Comparison of ENCODE assay signal across 9 mouse cellular contexts in genomic region chr11:98745932-98746853, GRCm38 (mm10). TPM values are rescaled to one million over a fixed set of nuclear protein-coding genes. Genes with fewer than 3 reads are reported as not detected.
DNase-seq lines count a peak whose midpoint lies in the region; ATAC-seq and TF ChIP-seq lines count a peak whose summit lies in the region.
"Had no signal": no experiment of that assay in that cellular context is flagged by ENCODE, and none has a peak within 500 bp of the region (broad histone marks: within the 10 kb centered on the region; RNA-seq: fewer than 3 reads in every experiment).

No protein-coding gene starts in this region.

- H3K9me3 ChIP-seq in lung, embryonic 14.5 days (ENCODE audit: low read depth, low read length) = no peaks in the 10 kb centered on the region
- no peaks in the 10 kb centered on the region for H3K9me3 ChIP-seq in forebrain, embryonic 14.5 days (replicated peaks; ENCODE audit: control insufficient read depth, low read length)

- 44% methylated on average over 12 of the region's 12 CpGs for WGBS in lung, embryonic 14.5 days
- 55% methylated on average over 12 of the region's 12 CpGs for WGBS in forebrain, embryonic 14.5 days

- 0 out of 2 replicates have a peak overlapping the region, but pooled peaks have one; percentile 14 for H3K9ac ChIP-seq in lung, embryonic 14.5 days
- peak overlapping the region; percentile 54 for H3K9ac ChIP-seq in forebrain, embryonic 14.5 days (ENCODE audit: low read length)

- no peak overlapping the region for H3K4me3 ChIP-seq in lung, embryonic 14.5 days (ENCODE audit: low read depth, low read length)
- peak overlapping the region; percentile 20; the same call in 1 of the 2 replicates for H3K4me3 ChIP-seq in forebrain, embryonic 14.5 days (ENCODE audit: low read depth, low read length)

- no peak for ATAC-seq in lung, embryonic 14.5 days (ENCODE audit: insufficient read depth)
- ATAC-seq in forebrain, embryonic 14.5 days = no peak

- H3K36me3 ChIP-seq in lung, embryonic 14.5 days (ENCODE audit: insufficient read depth) = no peaks in the 10 kb centered on the region
- no peaks in the 10 kb centered on the region for H3K36me3 ChIP-seq in forebrain, embryonic 14.5 days (ENCODE audit: control insufficient read depth, insufficient read depth, low read length)

- peak overlapping the region; percentile 78; the same call in 1 of the 2 replicates for H3K27ac ChIP-seq in lung, embryonic 14.5 days (ENCODE audit: low read depth)
- H3K27ac ChIP-seq in forebrain, embryonic 14.5 days (ENCODE audit: low read depth, low read length) = peak overlapping the region; percentile 94

- peaks cover 78% of the 10 kb centered on the region for H3K4me1 ChIP-seq in lung, embryonic 14.5 days (ENCODE audit: insufficient read depth)
- peaks cover 80% of the 10 kb centered on the region for H3K4me1 ChIP-seq in forebrain, embryonic 14.5 days (ENCODE audit: control insufficient read depth, insufficient read depth, low read length)

- H3K27me3 ChIP-seq in lung, embryonic 14.5 days (ENCODE audit: insufficient read depth, low read length) = no peaks in the 10 kb centered on the region
- H3K27me3 ChIP-seq in forebrain, embryonic 14.5 days (replicated peaks; ENCODE audit: control insufficient read depth, insufficient read depth, low read length) = no peaks in the 10 kb centered on the region

- no peak for TF ChIP-seq CTCF in lung, embryonic 14.5 days (IDR thresholded peaks at IDR 0.05; ENCODE audit: low read depth)

- H3K4me2 ChIP-seq in lung, embryonic 14.5 days = peak overlapping the region; percentile 58
- peak overlapping the region; percentile 84 for H3K4me2 ChIP-seq in forebrain, embryonic 14.5 days (ENCODE audit: low read length)

- no peak for DNase-seq in lung, embryonic 14.5 days
- no peak for DNase-seq in lung, postnatal 4 days
- no peak for DNase-seq in forebrain, embryonic 14.5 days (ENCODE audit: low spot score)
- peak; percentile 41 for DNase-seq in kidney, postnatal 10 days
- peak; percentile 42 for DNase-seq in skeletal muscle tissue, adult 2 months (ENCODE audit: low read depth, low spot score)
- no peak for DNase-seq in right cerebral cortex, postnatal 25 days
- no peak for DNase-seq in thymus, postnatal 4 days
- no peak for DNase-seq in right cerebral cortex, adult 18-20 months

RNA-seq across cellular contexts. Expression of gene Thra, which starts 5.8 kb away (rescaled TPM):
- polyA plus RNA-seq in lung, embryonic 14.5 days (2014; fragmentation: Nextera tagmentation; extraction: Ambion mirVana) = 46.8 and 47.1 TPM in 2 replicates
- polyA plus RNA-seq in forebrain, embryonic 14.5 days (2014; fragmentation: Nextera tagmentation; extraction: Ambion mirVana) = 164 and 199 TPM in 2 replicates

RNA-seq across cellular contexts. Expression of gene Med24, which starts 17.0 kb away (rescaled TPM):
- polyA plus RNA-seq in lung, embryonic 14.5 days (2014; fragmentation: Nextera tagmentation; extraction: Ambion mirVana) = 53.0 and 53.5 TPM in 2 replicates
- polyA plus RNA-seq in forebrain, embryonic 14.5 days (2014; fragmentation: Nextera tagmentation; extraction: Ambion mirVana) = 76.0 and 85.9 TPM in 2 replicates

RNA-seq across cellular contexts. Expression of gene Nr1d1, which starts 28.9 kb away (rescaled TPM):
- 1.4 and 1.7 TPM in 2 replicates for polyA plus RNA-seq in lung, embryonic 14.5 days (2014; fragmentation: Nextera tagmentation; extraction: Ambion mirVana)
- 2.2 and 3.1 TPM in 2 replicates for polyA plus RNA-seq in forebrain, embryonic 14.5 days (2014; fragmentation: Nextera tagmentation; extraction: Ambion mirVana)

RNA-seq across cellular contexts. Expression of gene Csf3, which starts 45.1 kb away (rescaled TPM):
- polyA plus RNA-seq in lung, embryonic 14.5 days (2014; fragmentation: Nextera tagmentation; extraction: Ambion mirVana) = not detected in 2 replicates
- not detected in 2 replicates for polyA plus RNA-seq in forebrain, embryonic 14.5 days (2014; fragmentation: Nextera tagmentation; extraction: Ambion mirVana)
- polyA plus RNA-seq: brain, embryonic 14.5 days had no signal

RNA-seq across cellular contexts. Expression of gene Msl1, which starts 49.1 kb away (rescaled TPM):
- 16.2 and 16.3 TPM in 2 replicates for polyA plus RNA-seq in lung, embryonic 14.5 days (2014; fragmentation: Nextera tagmentation; extraction: Ambion mirVana)
- polyA plus RNA-seq in forebrain, embryonic 14.5 days (2014; fragmentation: Nextera tagmentation; extraction: Ambion mirVana) = 19.3 and 20.5 TPM in 2 replicates

Comparison
In these comparisons a context has a peak if more than half of its experiments do, and no peak if none do; other contexts are left out.
1. DNase-seq: peak in kidney, postnatal 10 days (single experiment) and skeletal muscle tissue, adult 2 months (single experiment); none in lung, embryonic 14.5 days (single experiment), lung, postnatal 4 days (0 of 2), forebrain, embryonic 14.5 days (single experiment), right cerebral cortex, postnatal 25 days (single experiment), thymus, postnatal 4 days (single experiment) and right cerebral cortex, adult 18-20 months (single experiment).